Mouse (Mus musculus): ENCODE results near the gene Slc35b2. TPM values are rescaled to one million over a fixed set of nuclear protein-coding genes. Genes with fewer than 3 reads are reported as not detected.

The Slc35b2 gene
- polyA plus RNA-seq (2016; fragmentation: Nextera tagmentation; extraction: Ambion mirVana): 121 TPM in 2 replicates

DNA sequence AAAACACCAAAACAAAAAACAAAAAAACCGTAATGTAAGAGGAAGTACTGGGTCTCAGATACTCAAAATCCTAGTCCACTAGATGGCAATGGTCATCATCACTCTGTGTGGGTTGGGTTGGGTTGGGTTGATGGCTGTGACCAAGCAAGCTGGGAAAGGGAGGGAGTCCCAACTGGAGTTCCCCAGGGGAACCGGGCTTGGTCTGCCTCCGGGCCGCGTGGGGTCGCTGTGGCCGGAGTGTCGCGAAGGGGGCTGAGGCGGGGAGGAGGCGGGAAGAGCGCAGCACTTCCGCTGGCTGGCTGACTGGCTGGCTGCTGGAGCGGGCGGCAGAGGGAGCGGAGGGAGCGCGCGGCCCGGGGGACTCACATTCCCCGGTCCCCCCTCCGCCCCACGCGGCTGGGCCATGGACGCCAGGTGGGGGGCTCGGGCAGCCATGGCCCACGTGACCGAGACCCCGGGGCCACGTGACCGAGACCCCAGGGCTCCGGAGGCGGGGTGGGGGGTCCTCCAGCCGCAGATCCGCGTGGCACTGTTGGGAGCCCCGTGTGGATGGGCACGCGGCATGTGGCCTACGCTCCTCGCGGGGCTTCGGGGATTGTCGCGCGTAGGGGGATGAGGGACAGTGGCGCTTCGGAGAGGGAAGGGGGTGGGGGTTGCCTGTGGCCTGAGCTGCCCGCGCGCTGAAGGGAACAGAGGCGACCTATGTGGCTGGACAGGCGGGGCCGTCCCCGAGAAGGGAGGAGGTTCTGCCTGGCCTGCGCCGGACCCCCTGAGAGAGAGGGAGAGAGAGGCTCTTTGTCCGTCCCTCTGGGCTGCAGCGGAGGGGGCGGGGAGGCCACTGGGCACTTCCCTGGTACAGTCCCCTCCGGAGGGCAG, at the start of gene Slc35b2:
Slc35b2 (plus strand) TSS at position 220 of the 876 bp plus-strand sequence.
- H3K36me3 ChIP-seq: peaks cover 48% of the 10 kb centered on the region
- WGBS: under 1% methylated on average over 61 of the region's 61 CpGs
- peak; percentile 94 for DNase-seq (ENCODE audit: low spot score)
- H3K4me1 ChIP-seq (replicated peaks): peaks cover 39% of the 10 kb centered on the region
- peak within 1 kb of the TSS; percentile 79 for H3K4me3 ChIP-seq
- H3K27ac ChIP-seq: peak within 1 kb of the TSS; percentile 98
- H3K27me3 ChIP-seq (ENCODE audit: insufficient read depth, poor library complexity, severe bottlenecking): 0 out of 2 replicates have a peak, but pooled peaks cover 3% of the 10 kb centered on the region
- no peaks in the 10 kb centered on the region for H3K9me3 ChIP-seq

DNA sequence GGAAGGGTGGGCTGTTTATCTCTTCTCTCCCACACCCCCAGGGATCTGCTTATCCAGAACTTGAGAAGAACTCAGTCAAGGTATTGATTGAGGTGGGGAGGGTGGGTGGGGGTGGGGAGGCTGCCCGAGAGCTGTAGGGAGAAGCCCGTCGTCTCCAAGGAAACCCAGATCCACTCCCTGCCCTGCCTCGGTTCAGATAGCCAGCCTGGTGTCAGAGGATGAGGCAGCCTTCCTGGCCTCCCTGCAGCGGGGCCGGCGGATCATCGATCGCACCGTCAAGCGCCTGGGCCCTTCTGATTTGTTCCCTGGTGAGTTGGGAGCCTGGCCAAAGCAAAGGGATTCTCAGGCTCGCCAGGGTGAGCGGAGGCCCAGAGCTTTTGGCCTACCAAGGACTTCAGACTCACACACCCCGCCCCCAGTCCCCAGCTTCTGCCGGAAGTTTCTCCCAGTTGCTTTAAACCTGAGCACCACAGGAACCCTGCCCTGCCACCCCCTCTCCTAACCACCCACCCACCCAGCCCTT, 48.4 kb upstream of the Slc35b2 start:
- Histone ChIP-seq H3K9me3 (no peaks in the 10 kb centered on the region), H3K4me3 (no peak overlapping the region), H3K36me3 (peaks cover 65% of the 10 kb centered on the region), H3K4me1 (replicated peaks) (peaks cover 9% of the 10 kb centered on the region; the same call in 1 of the 2 replicates), H3K27me3 (ENCODE audit: insufficient read depth, poor library complexity, severe bottlenecking) (no peaks in the 10 kb centered on the region), H3K27ac (no peak overlapping the region)
- DNase-seq (ENCODE audit: low spot score): no peak
- WGBS: 57% methylated on average over 15 of the region's 15 CpGs

DNA sequence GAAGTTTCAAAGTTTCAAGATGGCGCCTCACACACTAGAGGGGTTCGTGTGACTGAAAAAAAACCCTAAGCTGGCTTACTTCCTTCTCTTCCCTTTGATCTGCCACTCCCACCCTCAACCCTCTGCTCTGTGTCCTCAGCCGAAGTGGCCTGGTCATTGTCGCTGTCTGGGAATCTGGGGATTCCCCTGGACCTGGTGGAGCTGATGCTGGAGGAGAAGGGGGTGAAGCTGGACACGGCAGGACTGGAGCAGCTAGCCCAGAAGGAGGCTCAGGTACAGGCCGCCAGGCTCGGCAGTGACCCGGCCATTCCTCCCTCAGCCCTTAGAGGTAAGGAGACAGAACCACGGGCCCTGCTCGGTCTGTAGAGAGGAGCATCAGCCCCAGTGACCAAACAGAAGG, 47.9 kb upstream of the Slc35b2 start:
- DNase-seq (ENCODE audit: low spot score): no peak
- WGBS: 90% methylated on average over 10 of the region's 10 CpGs
- Histone ChIP-seq H3K36me3 (peaks cover 65% of the 10 kb centered on the region), H3K4me3 (no peak overlapping the region), H3K4me1 (replicated peaks) (peaks cover 9% of the 10 kb centered on the region; the same call in 1 of the 2 replicates), H3K9me3 (no peaks in the 10 kb centered on the region), H3K27ac (peak overlapping the region; percentile 9; the same call in 1 of the 2 replicates), H3K27me3 (ENCODE audit: insufficient read depth, poor library complexity, severe bottlenecking) (no peaks in the 10 kb centered on the region)

DNA sequence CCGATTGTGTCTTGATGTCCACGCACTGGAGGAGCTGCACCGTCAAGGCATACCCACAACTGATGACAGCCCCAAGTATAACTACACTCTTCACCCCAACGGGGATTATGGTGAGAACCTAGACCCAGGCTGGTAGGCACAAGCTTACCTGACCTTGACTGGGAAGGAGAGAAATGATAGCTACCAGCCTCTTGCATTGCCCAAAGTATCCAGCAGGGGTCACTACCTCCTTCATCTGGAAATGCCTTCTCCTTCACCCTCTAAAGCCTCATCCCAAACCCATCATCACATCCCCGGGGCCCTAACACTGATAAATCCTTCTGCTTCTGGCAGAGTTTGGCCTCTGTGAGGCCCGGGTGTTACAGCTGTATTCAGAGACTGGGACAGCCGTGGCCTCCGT, 47.2 kb upstream of the Slc35b2 start:
- Histone ChIP-seq H3K4me1 (replicated peaks) (peaks cover 9% of the 10 kb centered on the region; the same call in 1 of the 2 replicates), H3K36me3 (peaks cover 63% of the 10 kb centered on the region), H3K9me3 (no peaks in the 10 kb centered on the region), H3K27ac (no peak overlapping the region), H3K27me3 (ENCODE audit: insufficient read depth, poor library complexity, severe bottlenecking) (no peaks in the 10 kb centered on the region), H3K4me3 (no peak overlapping the region)
- 56% methylated on average over 8 of the region's 8 CpGs for WGBS
- peak; percentile 81 for DNase-seq (ENCODE audit: low spot score)

DNA sequence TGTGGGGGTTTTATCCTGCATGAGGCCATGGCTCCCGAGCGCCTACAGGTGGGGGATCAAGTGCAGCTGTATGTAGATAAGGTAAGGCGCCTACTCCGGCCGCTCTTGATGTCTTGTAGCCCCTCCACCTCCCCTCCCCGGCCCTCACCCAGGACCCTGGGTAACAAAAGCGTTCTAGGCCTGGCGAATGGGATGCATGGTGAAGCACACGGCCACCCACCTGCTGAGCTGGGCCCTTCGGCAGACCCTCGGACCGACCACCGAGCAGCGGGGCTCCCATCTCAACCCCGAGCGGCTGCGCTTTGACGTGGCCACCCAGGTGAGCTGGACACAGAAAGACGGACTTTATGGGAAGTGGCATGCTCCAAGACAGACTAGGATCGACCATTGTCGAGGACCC, 46.5 kb upstream of the Slc35b2 start:
- no peak overlapping the region for H3K27ac ChIP-seq
- H3K9me3 ChIP-seq: no peaks in the 10 kb centered on the region
- H3K4me1 ChIP-seq (replicated peaks): peaks cover 9% of the 10 kb centered on the region
- WGBS: 89% methylated on average over 21 of the region's 21 CpGs
- H3K4me3 ChIP-seq: no peak overlapping the region
- peaks cover 63% of the 10 kb centered on the region for H3K36me3 ChIP-seq
- no peak for DNase-seq (ENCODE audit: low spot score)
- H3K27me3 ChIP-seq (ENCODE audit: insufficient read depth, poor library complexity, severe bottlenecking): peaks cover 1% of the 10 kb centered on the region; the same call in 1 of the 2 replicates

DNA sequence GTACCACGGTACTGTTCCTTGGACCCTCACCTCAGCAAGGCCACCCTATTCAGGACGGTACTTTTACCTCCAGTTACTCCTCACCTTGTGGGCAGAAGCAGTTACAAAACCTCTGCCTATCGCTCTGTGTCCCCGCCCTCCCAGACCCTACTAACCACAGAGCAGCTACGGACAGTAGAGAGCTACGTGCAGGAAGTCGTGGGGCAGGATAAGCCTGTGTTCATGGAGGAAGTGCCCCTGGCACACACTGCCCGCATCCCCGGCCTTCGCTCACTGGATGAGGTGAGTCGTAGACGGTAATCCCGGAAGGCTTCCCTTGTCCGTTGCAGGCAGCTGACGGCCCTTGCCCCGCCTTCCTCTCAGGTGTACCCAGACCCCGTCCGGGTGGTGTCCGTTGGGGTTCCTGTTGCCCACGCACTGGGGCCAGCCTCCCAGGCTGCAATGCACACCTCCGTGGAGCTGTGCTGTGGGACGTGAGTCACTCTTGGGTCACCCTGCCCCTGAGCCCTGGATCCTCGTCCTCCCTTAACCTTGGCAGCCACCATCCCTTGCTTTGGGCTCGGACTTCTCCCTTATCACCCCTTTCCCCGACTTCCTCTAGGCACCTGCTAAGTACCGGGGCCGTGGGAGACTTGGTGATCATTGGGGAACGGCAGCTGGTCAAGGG, 46.0 kb upstream of the Slc35b2 start:
- no peak overlapping the region for H3K27ac ChIP-seq
- H3K4me1 ChIP-seq (replicated peaks): peaks cover 13% of the 10 kb centered on the region
- peaks cover 6% of the 10 kb centered on the region; the same call in 1 of the 2 replicates for H3K27me3 ChIP-seq (ENCODE audit: insufficient read depth, poor library complexity, severe bottlenecking)
- H3K36me3 ChIP-seq: peaks cover 63% of the 10 kb centered on the region
- WGBS: 93% methylated on average over 28 of the region's 28 CpGs
- no peak overlapping the region for H3K4me3 ChIP-seq
- no peak for DNase-seq (ENCODE audit: low spot score)
- no peaks in the 10 kb centered on the region for H3K9me3 ChIP-seq

DNA sequence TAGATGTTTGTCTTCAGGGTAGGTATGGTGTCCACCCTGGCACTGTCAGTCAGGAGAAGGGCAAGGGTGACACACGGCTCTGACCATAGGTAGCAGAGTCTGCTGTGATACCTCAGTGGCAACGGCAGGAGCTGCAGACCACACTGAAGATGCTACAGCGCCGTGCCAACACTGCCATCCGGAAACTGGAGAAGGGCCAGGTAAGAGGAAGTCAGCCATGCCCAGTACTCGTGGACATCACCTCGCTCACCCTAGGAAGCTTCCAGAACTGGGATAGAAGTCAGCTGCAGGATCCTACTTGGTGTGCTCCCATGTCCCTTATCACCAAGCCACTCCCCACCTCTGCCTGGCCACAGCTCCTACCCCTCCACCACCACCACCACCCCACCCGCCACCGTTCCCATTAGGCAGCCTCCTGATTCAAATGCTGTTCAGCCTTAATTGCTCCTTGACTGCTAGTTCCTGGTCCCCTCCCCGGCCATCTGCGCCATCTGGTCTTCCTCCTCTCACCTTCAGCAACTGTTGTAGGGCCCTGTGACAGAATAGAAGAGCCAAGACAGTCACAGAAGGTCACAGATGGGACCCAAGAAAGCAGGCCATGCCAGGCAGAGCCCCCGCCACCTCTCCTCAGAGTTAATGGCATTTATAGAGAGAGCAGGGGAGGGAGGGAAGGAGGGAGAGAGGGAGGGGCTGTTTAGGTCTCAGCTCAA, 44.8 kb upstream of the Slc35b2 start:
- H3K9me3 ChIP-seq: no peaks in the 10 kb centered on the region
- no peak for DNase-seq (ENCODE audit: low spot score)
- H3K4me3 ChIP-seq: no peak overlapping the region
- H3K27ac ChIP-seq: peak overlapping the region; percentile 56
- peaks cover 12% of the 10 kb centered on the region for H3K27me3 ChIP-seq (ENCODE audit: insufficient read depth, poor library complexity, severe bottlenecking)
- H3K4me1 ChIP-seq (replicated peaks): peaks cover 25% of the 10 kb centered on the region
- WGBS: 90% methylated on average over 12 of the region's 12 CpGs
- peaks cover 58% of the 10 kb centered on the region for H3K36me3 ChIP-seq

DNA sequence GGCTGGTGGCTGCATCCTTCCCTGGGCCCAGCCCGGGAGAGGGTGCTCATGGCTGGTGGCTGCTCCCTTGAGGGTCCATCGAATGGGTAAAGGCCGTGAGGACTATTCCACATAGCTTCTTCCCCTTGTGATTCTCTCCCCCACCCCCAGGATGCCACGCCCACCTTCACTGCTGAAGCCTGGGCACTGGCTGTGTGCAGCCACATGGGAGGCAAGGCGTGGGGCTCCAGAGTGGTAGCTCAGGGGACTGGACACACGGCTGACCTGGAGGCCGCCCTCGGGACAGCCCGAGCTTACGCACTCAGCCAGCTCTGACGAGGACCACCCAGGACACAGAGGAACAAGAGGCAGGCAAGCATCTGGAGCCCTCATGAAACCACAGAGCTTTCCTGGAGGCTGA, 43.5 kb upstream of the Slc35b2 start:
- H3K27ac ChIP-seq: no peak overlapping the region
- DNase-seq (ENCODE audit: low spot score): no peak
- no peaks in the 10 kb centered on the region for H3K9me3 ChIP-seq
- no peak overlapping the region for H3K4me3 ChIP-seq
- H3K27me3 ChIP-seq (ENCODE audit: insufficient read depth, poor library complexity, severe bottlenecking): peaks cover 24% of the 10 kb centered on the region
- H3K4me1 ChIP-seq (replicated peaks): peaks cover 22% of the 10 kb centered on the region
- WGBS: 80% methylated on average over 11 of the region's 11 CpGs
- H3K36me3 ChIP-seq: peaks cover 57% of the 10 kb centered on the region

DNA sequence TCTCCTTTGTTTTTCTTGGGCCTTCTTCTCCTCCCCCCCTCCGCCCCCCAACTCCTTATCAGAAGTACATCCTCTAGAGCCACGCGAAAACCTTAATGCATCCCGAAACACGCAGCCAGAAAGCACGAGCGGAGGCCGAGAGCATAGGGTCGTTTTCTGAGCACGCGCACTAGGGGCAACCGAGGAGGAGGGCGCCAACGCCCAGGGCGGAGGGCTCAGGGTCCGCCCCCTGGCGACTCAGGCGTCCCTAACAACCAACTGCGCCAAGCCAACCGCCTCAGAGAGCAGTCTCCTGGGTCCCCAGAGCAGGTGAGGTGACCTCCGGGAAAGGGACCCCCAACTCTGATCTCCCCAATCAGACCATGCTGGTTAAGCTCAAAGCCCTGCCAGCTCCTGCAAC, 40.4 kb upstream of the Slc35b2 start, which contains the start of gene Tcte1:
Tcte1 (plus strand) TSS at position 172 of the 400 bp plus-strand sequence.
- H3K9me3 ChIP-seq: no peaks in the 10 kb centered on the region
- peaks cover 28% of the 10 kb centered on the region for H3K4me1 ChIP-seq (replicated peaks)
- peaks cover 29% of the 10 kb centered on the region for H3K36me3 ChIP-seq
- peaks cover 51% of the 10 kb centered on the region for H3K27me3 ChIP-seq (ENCODE audit: insufficient read depth, poor library complexity, severe bottlenecking)
- peak within 1 kb of the TSS; percentile 79 for H3K27ac ChIP-seq
- DNase-seq (ENCODE audit: low spot score): peak; percentile 76
- WGBS: under 1% methylated on average over 21 of the region's 21 CpGs
- peak within 1 kb of the TSS; percentile 51 for H3K4me3 ChIP-seq

DNA sequence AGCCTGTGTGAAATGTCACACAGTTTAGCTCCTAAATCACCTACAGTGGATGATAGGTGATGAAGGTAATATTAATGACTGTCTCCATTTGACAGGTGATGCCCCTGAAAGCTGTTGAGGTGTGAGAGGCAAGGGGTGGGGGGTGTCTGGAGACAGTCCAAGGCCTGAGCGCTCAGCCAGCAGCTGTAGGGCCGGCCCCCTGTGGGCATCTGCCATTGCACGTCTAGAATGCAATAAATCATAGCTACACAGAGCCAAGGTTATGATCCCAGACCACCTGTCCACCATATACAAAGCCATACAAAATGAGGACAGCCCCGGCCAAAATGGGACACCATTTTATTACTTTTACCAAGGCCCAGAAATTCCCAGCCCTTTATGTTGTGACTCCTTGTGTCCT, 38.7 kb upstream of the Slc35b2 start:
- no peaks in the 10 kb centered on the region for H3K9me3 ChIP-seq
- 81% methylated on average over 4 of the region's 4 CpGs for WGBS
- H3K27me3 ChIP-seq (ENCODE audit: insufficient read depth, poor library complexity, severe bottlenecking): peaks cover 59% of the 10 kb centered on the region
- peaks cover 12% of the 10 kb centered on the region for H3K36me3 ChIP-seq
- peaks cover 24% of the 10 kb centered on the region for H3K4me1 ChIP-seq (replicated peaks)
- H3K27ac ChIP-seq: no peak overlapping the region
- no peak for DNase-seq (ENCODE audit: low spot score)
- no peak overlapping the region for H3K4me3 ChIP-seq

DNA sequence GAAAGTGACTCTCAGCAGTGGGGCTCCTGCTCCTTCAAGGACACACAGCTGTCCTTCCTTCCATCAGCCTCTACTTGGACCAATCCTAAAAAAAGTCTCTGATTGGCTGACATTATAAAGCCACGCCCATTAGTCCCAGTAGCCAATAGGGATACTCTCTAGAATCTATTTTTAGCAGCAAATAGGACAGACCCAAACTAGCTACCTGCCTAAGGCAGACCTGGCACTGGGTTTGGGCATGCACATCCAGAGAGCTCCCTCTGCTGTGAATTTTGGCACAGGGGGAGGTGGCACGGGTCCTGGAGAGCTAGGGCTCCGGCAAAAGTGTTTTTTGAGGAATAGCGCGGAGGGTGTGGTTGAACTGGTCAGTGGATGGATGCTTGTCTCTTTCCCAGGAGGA, 37.1 kb upstream of the Slc35b2 start:
- H3K36me3 ChIP-seq: no peaks in the 10 kb centered on the region
- peaks cover 68% of the 10 kb centered on the region for H3K27me3 ChIP-seq (ENCODE audit: insufficient read depth, poor library complexity, severe bottlenecking)
- no peak overlapping the region for H3K4me3 ChIP-seq
- WGBS: 19% methylated on average over 5 of the region's 5 CpGs
- no peak for DNase-seq (ENCODE audit: low spot score)
- no peak overlapping the region for H3K27ac ChIP-seq
- H3K9me3 ChIP-seq: no peaks in the 10 kb centered on the region
- peaks cover 27% of the 10 kb centered on the region for H3K4me1 ChIP-seq (replicated peaks)

DNA sequence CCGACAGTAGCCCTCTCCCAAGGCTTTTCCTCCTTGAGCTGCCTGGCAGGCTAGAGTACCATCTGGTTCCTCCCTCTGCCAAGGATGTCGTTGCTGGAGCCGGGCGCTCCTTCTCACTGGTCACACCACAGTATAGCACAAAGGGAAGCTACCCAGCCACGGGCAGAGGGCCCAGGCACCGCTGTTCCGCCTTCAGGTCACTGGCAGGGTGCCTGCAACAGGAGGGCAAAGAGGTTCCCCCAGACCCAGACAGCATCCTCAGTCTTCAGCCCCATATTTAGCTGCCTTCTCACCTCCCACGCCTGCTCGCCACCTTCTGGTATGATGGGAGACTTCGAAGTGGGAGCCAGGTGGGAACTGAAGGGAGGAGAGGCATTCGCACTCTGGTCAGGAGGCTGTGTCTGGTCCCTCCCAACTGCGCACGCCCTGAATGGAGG, 33.3 kb upstream of the Slc35b2 start:
- Histone ChIP-seq H3K27me3 (ENCODE audit: insufficient read depth, poor library complexity, severe bottlenecking) (peaks cover 74% of the 10 kb centered on the region), H3K36me3 (no peaks in the 10 kb centered on the region), H3K4me3 (no peak overlapping the region), H3K27ac (no peak overlapping the region), H3K9me3 (no peaks in the 10 kb centered on the region), H3K4me1 (replicated peaks) (peaks cover 12% of the 10 kb centered on the region; the same call in 1 of the 2 replicates)
- DNase-seq (ENCODE audit: low spot score): no peak
- WGBS: 60% methylated on average over 13 of the region's 13 CpGs

Data from hindbrain, embryonic 10.5 days (tissue).